Mouse (Mus musculus) midbrain, embryonic 11.5 days (tissue): ENCODE data around the gene Zfp988. TPM values are rescaled to one million over a fixed set of nuclear protein-coding genes. Genes with fewer than 3 reads are reported as not detected.
A peak's percentile ranks its signal among the peaks of the same experiment; 100 is the strongest.
"Not testable (repeated sequence)": the region's sequence is repeated elsewhere in the genome, so short reads cannot be mapped to it uniquely, and the experiment has no call there.

Source experiments
- ATAC-seq: fragments of 200-750 bp; cut with Nextera tagmentation; 2 replicates; pipeline ENCODE4 v1.8.0; 2017; ENCODE audit warnings: moderate TSS enrichment, moderate library complexity; ENCODE audit not compliant: low FRiP score
- DNase-seq: peaks from one replicate; pipeline ENCODE4 v3.0.0; 2015; ENCODE audit warnings: low spot score; ENCODE audit errors: missing footprints
- H3K27ac ChIP-seq: fragments of 300-500 bp; sonication (generic); 2 replicates; pipeline ENCODE4 v1.5.1; 2014; ENCODE audit warnings: low read depth, low read length
- H3K27me3 ChIP-seq: fragments of 300-500 bp; sonication (generic); 2 replicates; pipeline ENCODE4 v1.6.1; 2014; ENCODE audit warnings: mild to moderate bottlenecking, low read length, moderate library complexity, mixed read lengths; ENCODE audit not compliant: control insufficient read depth, insufficient read depth
- H3K36me3 ChIP-seq: fragments of 300-500 bp; sonication (generic); 2 replicates; pipeline ENCODE4 v1.6.1; 2014; ENCODE audit warnings: mild to moderate bottlenecking, low read length, moderate library complexity, mixed read lengths; ENCODE audit not compliant: control insufficient read depth, insufficient read depth
- H3K4me1 ChIP-seq: fragments of 300-500 bp; sonication (generic); 2 replicates; pipeline ENCODE4 v1.6.1; 2014; ENCODE audit warnings: low read length; ENCODE audit not compliant: control insufficient read depth, insufficient read depth
- H3K4me2 ChIP-seq: fragments of 300-500 bp; sonication (generic); 2 replicates; pipeline ENCODE4 v1.6.1; 2014; ENCODE audit warnings: mild to moderate bottlenecking, moderate library complexity
- H3K4me3 ChIP-seq: fragments of 300-500 bp; sonication (generic); 2 replicates; pipeline ENCODE4 v1.5.1; 2014; ENCODE audit warnings: low read depth, low read length
- H3K9ac ChIP-seq: fragments of 300-500 bp; sonication (generic); 2 replicates; pipeline ENCODE4 v1.6.1; 2014; ENCODE audit warnings: low read length
- H3K9me3 ChIP-seq: fragments of 300-500 bp; sonication (generic); 2 replicates; pipeline ENCODE4 v1.6.1; 2016; ENCODE audit warnings: low read length; ENCODE audit not compliant: control insufficient read depth
- WGBS: fragments of 180-500 bp; shearing (Covaris S2); extraction: QIAGEN DNeasy Blood & Tissue Kit; methylation state at CpG from one replicate; pipeline ENCODE4 v1.1.7; 2014; 5-methylcytosine and 5-hydroxymethylcytosine counted together
- polyA plus RNA-seq: library from polyadenylated mRNA; unstranded; fragments of >200 nt; fragmentation: Nextera tagmentation; extraction: Ambion mirVana; gene quantifications from 2 replicates; pipeline ENCODE4 v1.2.1, GENCODE M21; 2014

Zfp988 gene
- polyA plus RNA-seq, 1 experiment from 2014 or later: 0.10 TPM

GRCm38 (mm10) chr4:147298585-147298984 lies 6.9 kb upstream of the Zfp988 start:
- DNase-seq, ATAC-seq, H3K36me3 ChIP-seq, H3K4me3 ChIP-seq, H3K27me3 ChIP-seq, H3K9ac ChIP-seq, H3K4me1 ChIP-seq, H3K27ac ChIP-seq, H3K9me3 ChIP-seq, H3K4me2 ChIP-seq: not testable (repeated sequence)
- WGBS: 80% methylated on average over 3 of the region's 3 CpGs

- H3K36me3 ChIP-seq, H3K9ac ChIP-seq, DNase-seq, H3K4me1 ChIP-seq, H3K27ac ChIP-seq, H3K9me3 ChIP-seq, H3K4me3 ChIP-seq, H3K4me2 ChIP-seq, ATAC-seq, H3K27me3 ChIP-seq: not testable (repeated sequence)
Observed at GRCm38 (mm10) chr4:147302375-147302774, 3.1 kb upstream of the Zfp988 start.

- not testable (repeated sequence) for H3K27ac ChIP-seq, H3K4me2 ChIP-seq, H3K9ac ChIP-seq, H3K36me3 ChIP-seq, H3K4me3 ChIP-seq, H3K4me1 ChIP-seq, H3K27me3 ChIP-seq
- WGBS: 90% methylated on average over 2 of the region's 2 CpGs
- DNase-seq (peak; percentile 81), ATAC-seq (peak; percentile 63)
- H3K9me3 ChIP-seq: peaks cover 45% of the 10 kb centered on the region
Observed at GRCm38 (mm10) chr4:147335036-147335690, 29.7 kb downstream of the Zfp988 start.

GRCm38 (mm10) chr4:147335691-147336367 lies 30.4 kb downstream of the Zfp988 start:
- not testable (repeated sequence) for H3K36me3 ChIP-seq, H3K4me1 ChIP-seq, H3K27me3 ChIP-seq, H3K9ac ChIP-seq, H3K4me2 ChIP-seq, H3K27ac ChIP-seq, H3K4me3 ChIP-seq
- peaks cover 47% of the 10 kb centered on the region for H3K9me3 ChIP-seq
- ATAC-seq (peak; percentile 49), DNase-seq (peak; percentile 70)
- 53% methylated on average over 1 of the region's 1 CpGs for WGBS

- H3K27ac ChIP-seq, H3K4me1 ChIP-seq, H3K4me3 ChIP-seq, H3K27me3 ChIP-seq, H3K36me3 ChIP-seq, H3K4me2 ChIP-seq, H3K9ac ChIP-seq: not testable (repeated sequence)
- H3K9me3 ChIP-seq: peaks cover 48% of the 10 kb centered on the region
- WGBS: 70% methylated on average over 6 of the region's 6 CpGs
- peak; percentile 79 for ATAC-seq
- DNase-seq: peak; percentile 86
Observed at GRCm38 (mm10) chr4:147336368-147337195, 31.1 kb downstream of the Zfp988 start.

GRCm38 (mm10) chr4:147337520-147337919 lies 32.0 kb downstream of the Zfp988 start:
- H3K9me3 ChIP-seq: peaks cover 48% of the 10 kb centered on the region
- not testable (repeated sequence) for H3K9ac ChIP-seq, H3K27ac ChIP-seq, H3K4me2 ChIP-seq, H3K4me1 ChIP-seq, ATAC-seq, H3K27me3 ChIP-seq, DNase-seq, H3K4me3 ChIP-seq, H3K36me3 ChIP-seq
- WGBS: 90% methylated on average over 2 of the region's 2 CpGs

- H3K4me1 ChIP-seq: no peaks in the 10 kb centered on the region
- H3K27ac ChIP-seq: no peak overlapping the region
- H3K27me3 ChIP-seq: no peaks in the 10 kb centered on the region
- 74% methylated on average over 5 of the region's 5 CpGs for WGBS
- H3K4me3 ChIP-seq: no peak overlapping the region
- H3K9me3 ChIP-seq: peaks cover 50% of the 10 kb centered on the region
- H3K36me3 ChIP-seq: no peaks in the 10 kb centered on the region
- no peak overlapping the region for H3K4me2 ChIP-seq
- DNase-seq (peak; percentile 77), ATAC-seq (peak; percentile 54; the same call in 1 of the 2 replicates)
- H3K9ac ChIP-seq: no peak overlapping the region
Observed at GRCm38 (mm10) chr4:147338032-147338610, 32.6 kb downstream of the Zfp988 start.

- H3K36me3 ChIP-seq, H3K4me3 ChIP-seq, ATAC-seq, H3K27ac ChIP-seq, H3K27me3 ChIP-seq, H3K4me2 ChIP-seq, H3K4me1 ChIP-seq, DNase-seq, H3K9ac ChIP-seq: not testable (repeated sequence)
- peaks cover 56% of the 10 kb centered on the region for H3K9me3 ChIP-seq
- 85% methylated on average over 3 of the region's 3 CpGs for WGBS
Observed at GRCm38 (mm10) chr4:147338706-147339105, 33.2 kb downstream of the Zfp988 start.
